Mouse (Mus musculus): ENCODE measurements around the gene Mpdz. TPM values are rescaled to one million over a fixed set of nuclear protein-coding genes. Genes with fewer than 3 reads are reported as not detected.

Gene Mpdz
- 10 to 100 TPM; 42.2 to 43.3 TPM for total RNA-seq (2021)
- long read RNA-seq, experiment 1, full-length matches to known transcripts = 3 of 15 reads
- long read RNA-seq, experiment 1, partial matches to known transcripts = 8 of 15 reads
- long read RNA-seq, experiment 1, other reads (novel, unspliced or antisense) = 4 of 15 reads
- long read RNA-seq, experiment 2, full-length matches to known transcripts = 2 of 12 reads
- long read RNA-seq, experiment 2, partial matches to known transcripts = 6 of 12 reads
- long read RNA-seq, experiment 2, other reads (novel, unspliced or antisense) = 4 of 12 reads

DNA sequence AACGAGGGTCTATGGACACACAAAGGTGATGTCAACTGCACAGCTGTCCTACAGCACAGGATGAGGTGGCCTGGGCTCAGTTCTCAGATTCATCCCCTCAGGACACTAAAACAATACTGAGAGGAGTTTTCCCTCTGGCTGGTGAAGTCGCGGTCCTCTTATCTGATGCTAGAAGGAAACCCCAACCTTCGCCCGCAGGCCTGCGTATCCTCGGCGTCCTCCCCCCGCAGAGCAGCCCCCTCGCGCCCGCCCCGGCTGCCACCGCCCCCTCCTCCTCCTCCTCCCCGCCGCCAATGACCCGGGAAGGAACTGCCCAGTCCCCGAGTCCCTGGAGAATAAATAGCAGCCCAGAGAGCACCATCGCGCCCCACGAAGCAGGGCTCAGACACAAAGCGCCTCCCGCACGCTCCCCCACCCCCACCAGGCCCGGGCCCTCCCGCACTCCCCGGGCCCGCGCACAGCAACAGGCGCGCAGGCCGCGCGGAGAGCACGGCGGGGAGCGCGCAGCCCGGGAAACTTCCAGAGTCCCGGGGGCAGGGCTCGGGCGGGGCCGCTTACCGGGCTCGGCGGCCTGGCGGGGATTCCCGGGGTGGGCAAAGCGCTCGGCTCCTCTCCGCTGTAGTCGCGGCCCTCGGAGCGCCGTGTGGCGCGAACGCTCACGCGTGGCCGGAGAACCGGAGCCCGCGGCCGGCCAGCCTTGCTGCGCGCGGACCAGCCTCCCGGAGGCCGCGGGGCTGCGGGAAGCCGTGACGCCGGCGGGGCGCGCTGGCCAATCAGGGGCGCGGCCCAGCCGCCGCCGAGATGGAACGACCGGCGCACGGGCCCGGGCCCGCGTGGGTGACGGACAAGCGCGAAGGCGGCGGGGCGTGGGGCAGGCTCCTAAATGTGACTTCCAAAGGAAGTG, at the start of gene Mpdz:
Gene Mpdz, minus strand, starts transcription at position 738 of the 904 bp plus-strand sequence.
- intact Hi-C loops (cut with DNase I) = no loop called here
- peak; percentile 20 to 52 for DNase-seq (ENCODE audit: low spot score in 2 of 2)

DNA sequence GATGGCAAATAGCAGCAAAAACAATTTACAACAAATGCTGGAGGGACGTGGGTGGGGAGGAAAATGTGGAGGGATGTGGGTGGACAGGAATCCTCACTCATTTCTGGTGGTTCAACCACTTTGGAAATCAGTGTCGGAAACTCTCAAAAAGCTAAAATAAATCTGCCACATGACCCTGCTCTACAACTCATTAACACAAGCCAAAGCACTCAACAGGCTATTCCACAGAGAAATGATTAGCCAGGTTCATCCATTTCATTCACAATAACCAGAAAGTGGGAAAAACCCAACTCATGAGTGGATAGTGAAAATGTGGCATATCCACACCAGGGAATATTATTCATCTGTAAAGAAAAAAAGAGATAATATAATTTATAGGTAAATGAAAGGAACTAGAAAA, 47.9 kb upstream of the Mpdz start:
- DNase-seq (ENCODE audit: low spot score in 2 of 2) = no peak
- intact Hi-C loops (cut with DNase I) = loop anchor here (10.0 kb wide), 1 partner anchor 1124 kb away; no protein-coding TSS in a partner anchor

DNA sequence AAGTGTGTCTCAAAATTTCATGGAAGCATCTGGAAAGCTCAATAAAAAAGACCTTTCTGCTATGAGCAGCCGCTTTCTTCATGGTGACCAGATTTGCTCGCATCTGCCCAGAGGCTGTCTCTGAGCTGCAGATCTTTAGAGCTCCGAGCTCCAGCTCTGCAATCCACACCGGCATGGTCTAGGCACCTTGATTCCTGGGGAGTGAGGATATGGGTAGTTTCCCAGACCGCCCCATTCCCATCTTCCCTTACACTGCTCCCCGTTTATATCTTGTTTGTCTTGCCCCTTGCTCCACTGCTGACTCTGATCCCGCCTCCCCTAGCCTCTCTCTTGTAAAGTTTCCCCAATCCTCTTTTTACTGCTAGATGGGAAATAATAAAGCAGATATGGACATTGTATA, 42.0 kb upstream of the Mpdz start:
- no peak for DNase-seq (ENCODE audit: low spot score in 2 of 2)
- intact Hi-C loops (cut with DNase I) = no loop called here

GRCm38 (mm10) chr4:81483887-81484602, 41.4 kb upstream of the Mpdz start:
- intact Hi-C loops (cut with DNase I) = no loop called here
- no peak for DNase-seq (ENCODE audit: low spot score in 2 of 2)

- intact Hi-C loops (cut with DNase I) = no loop called here
- DNase-seq (ENCODE audit: low spot score in 2 of 2) = no peak
Observed at GRCm38 (mm10) chr4:81483159-81483558, 40.5 kb upstream of the Mpdz start.

- no peak for DNase-seq (ENCODE audit: low spot score in 2 of 2)
- intact Hi-C loops (cut with DNase I) = no loop called here
Observed at GRCm38 (mm10) chr4:81466821-81467220, 24.2 kb upstream of the Mpdz start.

- intact Hi-C loops (cut with DNase I) = no loop called here
- no peak for DNase-seq (ENCODE audit: low spot score in 2 of 2)
Observed at GRCm38 (mm10) chr4:81465172-81465571, 22.6 kb upstream of the Mpdz start.

DNA sequence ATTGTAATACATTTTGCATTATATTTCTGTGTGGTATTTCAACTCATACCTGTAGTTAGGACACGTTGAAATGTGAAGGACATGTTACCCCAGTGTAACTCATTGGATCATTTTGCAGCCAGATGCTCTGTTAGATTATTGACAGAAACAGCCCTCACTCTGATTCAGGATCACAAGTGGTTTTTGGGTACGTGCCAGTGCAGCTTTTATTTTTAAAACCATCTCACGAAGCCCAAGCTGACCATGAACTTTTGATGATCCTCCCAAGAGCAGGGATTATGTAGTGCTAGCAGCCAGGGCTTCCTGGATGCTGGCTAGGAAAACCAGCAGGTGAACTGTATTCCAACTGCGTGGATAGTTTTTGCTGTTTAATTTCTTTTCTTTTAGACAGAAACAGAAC, 19.6 kb upstream of the Mpdz start:
- intact Hi-C loops (cut with DNase I) = no loop called here
- DNase-seq (ENCODE audit: low spot score in 2 of 2) = no peak

DNA sequence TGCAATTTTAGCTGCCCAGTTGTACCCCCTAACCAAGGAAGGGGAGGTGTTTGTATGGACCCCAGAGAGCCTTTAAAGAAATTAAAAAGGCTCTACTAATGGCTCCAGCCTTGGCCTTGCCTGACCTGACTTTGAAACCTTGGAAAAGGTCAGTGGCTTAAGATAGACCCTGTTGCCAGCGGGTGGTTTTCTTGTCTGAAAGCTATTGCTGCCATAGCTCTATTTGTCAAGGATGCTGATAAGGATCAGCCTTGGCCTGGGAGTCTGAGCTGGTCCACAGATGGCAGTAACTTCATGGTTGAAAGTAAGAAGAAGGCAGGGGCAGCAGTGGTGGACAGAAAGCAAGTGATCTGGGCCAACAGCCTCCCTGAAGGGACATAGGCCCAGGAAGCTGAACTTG, 16.3 kb upstream of the Mpdz start:
- intact Hi-C loops (cut with DNase I) = no loop called here
- no peak for DNase-seq (ENCODE audit: low spot score in 2 of 2)

GRCm38 (mm10) chr4:81453806-81454205, 11.2 kb upstream of the Mpdz start:
- DNase-seq (ENCODE audit: low spot score in 2 of 2) = no peak
- intact Hi-C loops (cut with DNase I) = no loop called here

GRCm38 (mm10) chr4:81452183-81452582, 9.6 kb upstream of the Mpdz start:
- intact Hi-C loops (cut with DNase I) = no loop called here
- DNase-seq (ENCODE audit: low spot score in 2 of 2) = no peak

- intact Hi-C loops (cut with DNase I) = no loop called here
- no peak for DNase-seq (ENCODE audit: low spot score in 2 of 2)
Observed at GRCm38 (mm10) chr4:81449413-81449812, 6.8 kb upstream of the Mpdz start.

DNA sequence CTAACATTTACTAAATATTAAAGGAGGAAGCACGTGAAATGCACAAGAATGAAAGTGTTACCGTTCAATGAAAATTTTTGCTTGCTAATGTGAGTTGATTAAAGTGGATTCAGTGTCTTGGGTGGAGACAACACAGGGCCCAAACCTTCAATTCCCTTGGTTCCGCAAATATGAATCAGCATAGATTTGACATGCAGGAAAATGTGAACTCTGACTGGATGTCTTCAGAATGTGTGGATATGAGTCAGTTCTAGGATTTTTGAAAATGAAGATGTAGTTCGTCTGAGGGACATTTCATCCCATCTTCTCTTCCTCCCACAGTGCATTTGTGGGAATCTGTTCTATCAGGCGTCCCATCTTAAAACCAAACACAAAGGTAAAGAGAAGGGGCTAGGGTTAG, 951 bp upstream of the Mpdz start:
- no peak for DNase-seq (ENCODE audit: low spot score in 2 of 2)
- intact Hi-C loops (cut with DNase I) = no loop called here

- DNase-seq (ENCODE audit: low spot score in 2 of 2) = no peak
- intact Hi-C loops (cut with DNase I) = no loop called here
Observed at GRCm38 (mm10) chr4:81433961-81434360, 8.7 kb downstream of the Mpdz start.

DNA sequence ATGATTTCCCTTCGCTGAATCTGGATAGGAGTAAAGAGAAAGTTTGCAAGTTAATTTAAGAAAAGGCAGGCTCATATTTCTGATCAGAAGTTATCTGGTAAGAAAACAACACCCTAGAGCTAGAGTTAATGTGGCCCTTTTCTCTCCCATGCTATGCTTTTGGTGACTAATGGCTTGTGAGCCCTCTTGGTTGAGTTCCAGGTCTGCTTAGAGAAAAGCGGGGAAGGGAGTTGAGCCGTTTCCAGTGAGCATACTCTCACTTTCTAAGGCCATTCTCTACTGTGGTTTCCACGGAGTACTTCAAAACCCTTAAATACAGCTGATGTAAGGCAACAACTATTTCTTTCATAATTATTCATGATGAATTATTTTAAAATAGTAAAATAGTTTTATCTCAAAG, 11.8 kb downstream of the Mpdz start:
- DNase-seq (ENCODE audit: low spot score in 2 of 2) = no peak
- intact Hi-C loops (cut with DNase I) = no loop called here

DNA sequence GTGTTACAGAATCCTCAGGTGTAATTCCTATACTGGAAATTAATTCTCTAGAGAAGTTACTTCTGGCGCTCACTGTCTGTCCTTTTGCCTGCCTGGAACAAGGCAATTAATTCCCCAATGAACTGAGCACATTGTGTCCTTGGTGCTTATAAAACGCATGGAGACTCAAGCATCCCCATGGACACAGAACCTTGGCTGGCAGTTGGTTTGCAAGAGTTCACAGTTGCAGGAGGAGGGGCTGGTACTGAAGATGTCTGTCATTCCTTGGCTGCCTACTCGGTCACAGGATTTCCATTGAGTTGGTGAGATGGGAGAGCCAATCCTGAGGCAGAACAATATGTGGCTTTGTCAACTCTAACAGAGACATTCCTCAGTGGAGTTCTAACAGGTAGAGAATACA, 12.5 kb downstream of the Mpdz start:
- intact Hi-C loops (cut with DNase I) = no loop called here
- peak in 1 of 2 experiments; percentile 21 for DNase-seq (ENCODE audit: low spot score in 2 of 2)

GRCm38 (mm10) chr4:81429670-81430069, 12.9 kb downstream of the Mpdz start:
- no peak for DNase-seq (ENCODE audit: low spot score in 2 of 2)
- intact Hi-C loops (cut with DNase I) = no loop called here

DNA sequence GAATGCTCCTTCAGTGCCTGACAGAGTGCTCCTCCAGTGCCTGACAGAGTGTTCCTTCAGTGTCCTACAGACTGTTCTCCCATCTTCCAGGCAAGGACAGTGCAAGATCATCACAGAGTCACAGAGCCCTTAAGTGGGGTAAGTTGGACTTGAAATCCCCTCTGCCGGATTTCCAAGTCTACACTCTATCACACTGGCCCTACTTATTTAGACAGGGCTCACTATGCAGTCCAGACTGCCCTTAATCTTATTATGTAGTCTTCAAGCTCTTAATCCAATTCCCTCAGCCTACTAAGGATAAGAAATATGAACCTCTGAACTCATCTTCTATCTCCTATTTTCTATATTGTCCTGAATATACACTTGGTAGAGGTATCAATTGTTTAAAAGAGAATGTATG, 19.1 kb downstream of the Mpdz start:
- no peak for DNase-seq (ENCODE audit: low spot score in 2 of 2)
- intact Hi-C loops (cut with DNase I) = no loop called here

- no peak for DNase-seq (ENCODE audit: low spot score in 2 of 2)
- intact Hi-C loops (cut with DNase I) = no loop called here
Observed at GRCm38 (mm10) chr4:81421621-81422020, 21.0 kb downstream of the Mpdz start.

- intact Hi-C loops (cut with DNase I) = no loop called here
Observed at GRCm38 (mm10) chr4:81415324-81416026, 27.1 kb downstream of the Mpdz start.

More at GRCm38 (mm10) chr4:81415324-81416026, 27.1 kb downstream of the Mpdz start:
- no peak for DNase-seq (ENCODE audit: low spot score in 2 of 2)
